Comparison of ENCODE assay signal across 16 mouse cellular contexts in genomic region chr12:102064710-102065325, GRCm38 (mm10).
DNase-seq lines count a peak whose midpoint lies in the region; ATAC-seq lines count a peak whose summit lies in the region.
"Had no signal": no experiment of that assay in that cellular context is flagged by ENCODE, and none has a peak within 500 bp of the region (broad histone marks: within the 10 kb centered on the region; RNA-seq: fewer than 3 reads in every experiment).

No protein-coding gene starts in this region.

- H3K4me2 ChIP-seq in forebrain, embryonic 12.5 days = no peak overlapping the region

- no peaks in the 10 kb centered on the region for H3K9me3 ChIP-seq in forebrain, embryonic 12.5 days
- H3K9me3 ChIP-seq: heart, embryonic 10.5 days had no signal

- H3K9ac ChIP-seq in forebrain, embryonic 12.5 days = no peak overlapping the region

- intact Hi-C loops in heart, postnatal 25 days (cut with DNase I) = no loop called here

- H3K27me3 ChIP-seq in forebrain, embryonic 12.5 days = no peaks in the 10 kb centered on the region

- WGBS in forebrain, embryonic 12.5 days = 44% methylated on average over 5 of the region's 5 CpGs

- no peaks in the 10 kb centered on the region for H3K36me3 ChIP-seq in forebrain, embryonic 12.5 days (replicated peaks)
- H3K36me3 ChIP-seq: heart, embryonic 10.5 days had no signal

- peak; percentile 67; the same call in 1 of the 2 replicates for ATAC-seq in forebrain, embryonic 12.5 days (ENCODE audit: low FRiP score)
- ATAC-seq: activated CD4-positive, CD25-positive, alpha-beta regulatory T cell, adult 4 months; intestine, postnatal 0 days had no signal

- H3K4me3 ChIP-seq in forebrain, embryonic 12.5 days (replicated peaks) = no peak overlapping the region
- H3K4me3 ChIP-seq: heart, embryonic 10.5 days had no signal

- DNase-seq in layer of hippocampus, adult 9-11 months = peak; percentile 15
- no peak for DNase-seq in layer of hippocampus, adult 9-10 months (ENCODE audit: low spot score)
- peak; percentile 14 for DNase-seq in right cerebral cortex, postnatal 14 days
- no peak for DNase-seq in right cerebral cortex, adult 18-20 months
- DNase-seq in heart, postnatal 25 days (ENCODE audit: low spot score) = no peak
- no peak for DNase-seq in spleen, adult 12 weeks (ENCODE audit: low spot score)
- DNase-seq: adrenal gland, postnatal 36 days; cerebellum, postnatal 36 days; gastrocnemius, postnatal 14 days; heart, postnatal 36 days; kidney, postnatal 36 days; lung, adult 18-20 months had no signal

- H3K27ac ChIP-seq in forebrain, embryonic 12.5 days = no peak overlapping the region
- H3K27ac ChIP-seq: heart, embryonic 10.5 days had no signal

- H3K4me1 ChIP-seq in forebrain, embryonic 12.5 days = peaks cover 12% of the 10 kb centered on the region

Comparison
In these comparisons a context has a peak if more than half of its experiments do, and no peak if none do; other contexts are left out.
1. DNase-seq: peak in layer of hippocampus, adult 9-11 months (single experiment) and right cerebral cortex, postnatal 14 days (single experiment); none in layer of hippocampus, adult 9-10 months (single experiment), right cerebral cortex, adult 18-20 months (single experiment), heart, postnatal 25 days (single experiment) and spleen, adult 12 weeks (single experiment).